Mouse (Mus musculus) forebrain, embryonic 16.5 days (tissue): Measurements from ENCODE around the gene Efcab12. TPM values are rescaled to one million over a fixed set of nuclear protein-coding genes. Genes with fewer than 3 reads are reported as not detected.
A peak's percentile ranks its signal among the peaks of the same experiment; 100 is the strongest.
"Not testable (repeated sequence)": the region's sequence is repeated elsewhere in the genome, so short reads cannot be mapped to it uniquely, and the experiment has no call there.

Source experiments
- ATAC-seq: fragments of 200-750 bp; cut with Nextera tagmentation; 2 replicates; pipeline ENCODE4 v1.8.0; 2017; ENCODE audit warnings: mild to moderate bottlenecking, moderate library complexity
- H3K27ac ChIP-seq: fragments of 300-500 bp; sonication (generic); 2 replicates; pipeline ENCODE4 v1.5.1; 2014; ENCODE audit warnings: low read length, control low read depth
- H3K27me3 ChIP-seq: fragments of 300-500 bp; sonication (generic); replicated peaks from 2 replicates; pipeline ENCODE4 v1.6.1; 2014; ENCODE audit warnings: low read length; ENCODE audit not compliant: control insufficient read depth, insufficient read depth
- H3K36me3 ChIP-seq: fragments of 300-500 bp; sonication (generic); 2 replicates; pipeline ENCODE4 v1.6.1; 2014; ENCODE audit not compliant: control insufficient read depth, insufficient read depth
- H3K4me1 ChIP-seq: fragments of 300-500 bp; sonication (generic); replicated peaks from 2 replicates; pipeline ENCODE4 v1.6.1; 2014; ENCODE audit warnings: low read length; ENCODE audit not compliant: control insufficient read depth, insufficient read depth
- H3K4me2 ChIP-seq: fragments of 300-500 bp; sonication (generic); 2 replicates; pipeline ENCODE4 v1.6.1; 2014; ENCODE audit warnings: mild to moderate bottlenecking, low read length, control low read depth
- H3K4me3 ChIP-seq: fragments of 300-500 bp; sonication (generic); replicated peaks from 2 replicates; pipeline ENCODE4 v1.5.1; 2014; ENCODE audit warnings: mild to moderate bottlenecking, low read length, control low read depth
- H3K9ac ChIP-seq: fragments of 300-500 bp; sonication (generic); replicated peaks from 2 replicates; pipeline ENCODE4 v1.6.1; 2014; ENCODE audit warnings: low read depth, low read length, control low read depth
- H3K9me3 ChIP-seq: fragments of 300-500 bp; sonication (generic); 2 replicates; pipeline ENCODE4 v1.6.1; 2016; ENCODE audit warnings: low read length; ENCODE audit not compliant: control insufficient read depth
- WGBS: fragments of 180-500 bp; shearing (Covaris S2); extraction: QIAGEN DNeasy Blood & Tissue Kit; methylation state at CpG from one replicate; pipeline ENCODE4 v1.1.7; 2014; 5-methylcytosine and 5-hydroxymethylcytosine counted together
- polyA plus RNA-seq: library from polyadenylated mRNA; unstranded; fragments of >200 nt; fragmentation: Nextera tagmentation; extraction: Ambion mirVana; gene quantifications from 2 replicates; pipeline ENCODE4 v1.2.1, GENCODE M21; 2015

Gene Efcab12
- polyA plus RNA-seq: 1.4 and 1.8 TPM in 2 replicates

- ATAC-seq: peak; percentile 98
- no peaks in the 10 kb centered on the region for H3K27me3 ChIP-seq
- H3K4me1 ChIP-seq: peaks cover 10% of the 10 kb centered on the region
- peak within 1 kb of the TSS; percentile 48 for H3K4me3 ChIP-seq
- H3K36me3 ChIP-seq: no peaks in the 10 kb centered on the region; the same call in 1 of the 2 replicates
- peak within 1 kb of the TSS; percentile 61 for H3K27ac ChIP-seq
- H3K9ac ChIP-seq: peak within 1 kb of the TSS; percentile 47
- H3K4me2 ChIP-seq: peak within 1 kb of the TSS; percentile 86
- under 1% methylated on average over 19 of the region's 19 CpGs for WGBS
- H3K9me3 ChIP-seq: no peaks in the 10 kb centered on the region
These were observed at the start of gene Efcab12 for GRCm38 (mm10) chr6:115838161-115838597. Gene Efcab12, minus strand, starts transcription at chr6:115838412.

GRCm38 (mm10) chr6:115886894-115887293, 48.7 kb upstream of the Efcab12 start:
- peaks cover 15% of the 10 kb centered on the region for H3K4me1 ChIP-seq
- no peak overlapping the region for H3K4me3 ChIP-seq
- no peak overlapping the region for H3K9ac ChIP-seq
- no peak overlapping the region for H3K4me2 ChIP-seq
- H3K9me3 ChIP-seq: no peaks in the 10 kb centered on the region
- ATAC-seq: no peak
- H3K36me3 ChIP-seq: 0 out of 2 replicates have a peak, but pooled peaks cover 2% of the 10 kb centered on the region
- H3K27me3 ChIP-seq: no peaks in the 10 kb centered on the region
- 75% methylated on average over 4 of the region's 4 CpGs for WGBS
- H3K27ac ChIP-seq: no peak overlapping the region

- Histone ChIP-seq H3K36me3 (0 out of 2 replicates have a peak, but pooled peaks cover 2% of the 10 kb centered on the region), H3K4me3 (no peak overlapping the region), H3K27ac (no peak overlapping the region), H3K9me3 (no peaks in the 10 kb centered on the region), H3K4me1 (no peaks in the 10 kb centered on the region), H3K9ac (no peak overlapping the region), H3K27me3 (no peaks in the 10 kb centered on the region), H3K4me2 (no peak overlapping the region)
- no peak for ATAC-seq
These were observed 45.8 kb upstream of the Efcab12 start for GRCm38 (mm10) chr6:115884018-115884417.

GRCm38 (mm10) chr6:115880751-115881150, 42.5 kb upstream of the Efcab12 start:
- WGBS: 92% methylated on average over 8 of the region's 8 CpGs
- H3K9ac ChIP-seq: no peak overlapping the region
- H3K36me3 ChIP-seq: peaks cover 2% of the 10 kb centered on the region; the same call in 1 of the 2 replicates
- no peak overlapping the region for H3K27ac ChIP-seq
- no peaks in the 10 kb centered on the region for H3K4me1 ChIP-seq
- no peaks in the 10 kb centered on the region for H3K27me3 ChIP-seq
- H3K9me3 ChIP-seq: no peaks in the 10 kb centered on the region
- no peak overlapping the region for H3K4me3 ChIP-seq
- ATAC-seq: no peak
- H3K4me2 ChIP-seq: no peak overlapping the region

- H3K36me3 ChIP-seq: peaks cover 2% of the 10 kb centered on the region; the same call in 1 of the 2 replicates
- WGBS: 88% methylated on average over 6 of the region's 6 CpGs
- no peaks in the 10 kb centered on the region for H3K27me3 ChIP-seq
- no peak overlapping the region for H3K27ac ChIP-seq
- no peak for ATAC-seq
- H3K4me3 ChIP-seq: no peak overlapping the region
- no peaks in the 10 kb centered on the region for H3K4me1 ChIP-seq
- no peak overlapping the region for H3K4me2 ChIP-seq
- no peak overlapping the region for H3K9ac ChIP-seq
- H3K9me3 ChIP-seq: no peaks in the 10 kb centered on the region
These were observed 41.5 kb upstream of the Efcab12 start for GRCm38 (mm10) chr6:115879736-115880135.

- ATAC-seq: no peak
- Histone ChIP-seq H3K27ac (no peak overlapping the region), H3K4me3 (no peak overlapping the region), H3K4me1 (no peaks in the 10 kb centered on the region), H3K9me3 (no peaks in the 10 kb centered on the region), H3K4me2 (no peak overlapping the region), H3K9ac (no peak overlapping the region), H3K36me3 (peaks cover 2% of the 10 kb centered on the region; the same call in 1 of the 2 replicates), H3K27me3 (no peaks in the 10 kb centered on the region)
- WGBS: 86% methylated on average over 6 of the region's 6 CpGs
These were observed 40.5 kb upstream of the Efcab12 start for GRCm38 (mm10) chr6:115878694-115879093.

GRCm38 (mm10) chr6:115877239-115877638, 39.0 kb upstream of the Efcab12 start:
- no peak overlapping the region for H3K4me2 ChIP-seq
- H3K27me3 ChIP-seq: no peaks in the 10 kb centered on the region
- ATAC-seq: no peak
- no peak overlapping the region for H3K9ac ChIP-seq
- peaks cover 2% of the 10 kb centered on the region; the same call in 1 of the 2 replicates for H3K36me3 ChIP-seq
- H3K4me1 ChIP-seq: no peaks in the 10 kb centered on the region
- no peak overlapping the region for H3K27ac ChIP-seq
- no peak overlapping the region for H3K4me3 ChIP-seq
- H3K9me3 ChIP-seq: no peaks in the 10 kb centered on the region
- 89% methylated on average over 2 of the region's 2 CpGs for WGBS

- no CpG with 5 or more reads among the region's 3 CpGs for WGBS
- H3K27ac ChIP-seq, H3K4me3 ChIP-seq, H3K27me3 ChIP-seq, H3K9me3 ChIP-seq, H3K9ac ChIP-seq, H3K4me1 ChIP-seq, H3K36me3 ChIP-seq, ATAC-seq, H3K4me2 ChIP-seq: not testable (repeated sequence)
These were observed 33.1 kb upstream of the Efcab12 start for GRCm38 (mm10) chr6:115871318-115871717.

GRCm38 (mm10) chr6:115867157-115867556, 28.9 kb upstream of the Efcab12 start:
- not testable (repeated sequence) for H3K4me3 ChIP-seq, H3K36me3 ChIP-seq, H3K9me3 ChIP-seq, H3K4me2 ChIP-seq, H3K27ac ChIP-seq, H3K9ac ChIP-seq, ATAC-seq, H3K4me1 ChIP-seq, H3K27me3 ChIP-seq
- WGBS: no CpG with 5 or more reads among the region's 3 CpGs

- no peak overlapping the region for H3K9ac ChIP-seq
- WGBS: 98% methylated on average over 4 of the region's 4 CpGs
- H3K27ac ChIP-seq: no peak overlapping the region
- H3K4me2 ChIP-seq: no peak overlapping the region
- no peaks in the 10 kb centered on the region for H3K4me1 ChIP-seq
- no peaks in the 10 kb centered on the region for H3K27me3 ChIP-seq
- no peak for ATAC-seq
- no peak overlapping the region for H3K4me3 ChIP-seq
- H3K9me3 ChIP-seq: no peaks in the 10 kb centered on the region
- H3K36me3 ChIP-seq: no peaks in the 10 kb centered on the region
These were observed 27.0 kb upstream of the Efcab12 start for GRCm38 (mm10) chr6:115865246-115865645.
